Mouse (Mus musculus) right cerebral cortex, adult 2 months (tissue): ENCODE data around the gene Wdr93.

Experiments
- DNase-seq, 2 experiments: peaks; one replicate each; pipeline ENCODE4 v3.0.0; 2021 to 2022; ENCODE audit warnings: low spot score in 2 of 2

Wdr93 gene

GRCm38 (mm10) chr7:79801391-79801790 lies 58.4 kb downstream of the Wdr93 start:
- no peak for DNase-seq

GRCm38 (mm10) chr7:79802037-79802436 lies 59.1 kb downstream of the Wdr93 start:
- DNase-seq, result no peak

- no peak for DNase-seq
Measured at GRCm38 (mm10) chr7:79803887-79804286, 60.9 kb downstream of the Wdr93 start.

- DNase-seq, result no peak
Measured at GRCm38 (mm10) chr7:79808561-79808960, 65.6 kb downstream of the Wdr93 start.

- peak; percentile 52 to 64 for DNase-seq
Measured at GRCm38 (mm10) chr7:79810611-79811506, 67.9 kb downstream of the Wdr93 start, which contains the start of gene Mesp2. Mesp2 (plus strand) TSS chr7:79810727.

GRCm38 (mm10) chr7:79813409-79813808 lies 70.4 kb downstream of the Wdr93 start:
- DNase-seq, result no peak

- DNase-seq, result no peak
Measured at GRCm38 (mm10) chr7:79818321-79818720, 75.4 kb downstream of the Wdr93 start.

GRCm38 (mm10) chr7:79819515-79819914 lies 76.6 kb downstream of the Wdr93 start:
- DNase-seq, result no peak

- DNase-seq, result no peak
Measured at GRCm38 (mm10) chr7:79819996-79820395, 77.0 kb downstream of the Wdr93 start.

- DNase-seq, result no peak
Measured at GRCm38 (mm10) chr7:79822092-79822695, 79.2 kb downstream of the Wdr93 start.

GRCm38 (mm10) chr7:79828341-79828740 lies 85.4 kb downstream of the Wdr93 start:
- no peak for DNase-seq

- DNase-seq, result no peak
Measured at GRCm38 (mm10) chr7:79831145-79831544, 88.2 kb downstream of the Wdr93 start.

GRCm38 (mm10) chr7:79831585-79831984 lies 88.6 kb downstream of the Wdr93 start:
- no peak for DNase-seq

GRCm38 (mm10) chr7:79832980-79833379 lies 90.0 kb downstream of the Wdr93 start:
- no peak for DNase-seq

GRCm38 (mm10) chr7:79835196-79835595 lies 92.2 kb downstream of the Wdr93 start:
- no peak for DNase-seq
